Mouse (Mus musculus) G1E (cell line): ENCODE measurements at regions not wholly inside any gene's neighbourhood (a gene's known extent, or its start where the extent isn't known, plus 50 kb on each side); places are given as distances from the start of the nearest gene placed in this dataset.

Experiments
- CTCF ChIP-seq: IDR thresholded peaks from 2 replicates; pipeline ENCODE4 v1.5.1; 2012; ENCODE audit warnings: low read depth, low read length, inconsistent platforms, mixed read lengths
- GATA1 ChIP-seq: IDR thresholded peaks from 2 replicates; pipeline ENCODE4 v1.6.1; 2012; ENCODE audit warnings: borderline replicate concordance, low read length, inconsistent platforms, mixed read lengths

DNA sequence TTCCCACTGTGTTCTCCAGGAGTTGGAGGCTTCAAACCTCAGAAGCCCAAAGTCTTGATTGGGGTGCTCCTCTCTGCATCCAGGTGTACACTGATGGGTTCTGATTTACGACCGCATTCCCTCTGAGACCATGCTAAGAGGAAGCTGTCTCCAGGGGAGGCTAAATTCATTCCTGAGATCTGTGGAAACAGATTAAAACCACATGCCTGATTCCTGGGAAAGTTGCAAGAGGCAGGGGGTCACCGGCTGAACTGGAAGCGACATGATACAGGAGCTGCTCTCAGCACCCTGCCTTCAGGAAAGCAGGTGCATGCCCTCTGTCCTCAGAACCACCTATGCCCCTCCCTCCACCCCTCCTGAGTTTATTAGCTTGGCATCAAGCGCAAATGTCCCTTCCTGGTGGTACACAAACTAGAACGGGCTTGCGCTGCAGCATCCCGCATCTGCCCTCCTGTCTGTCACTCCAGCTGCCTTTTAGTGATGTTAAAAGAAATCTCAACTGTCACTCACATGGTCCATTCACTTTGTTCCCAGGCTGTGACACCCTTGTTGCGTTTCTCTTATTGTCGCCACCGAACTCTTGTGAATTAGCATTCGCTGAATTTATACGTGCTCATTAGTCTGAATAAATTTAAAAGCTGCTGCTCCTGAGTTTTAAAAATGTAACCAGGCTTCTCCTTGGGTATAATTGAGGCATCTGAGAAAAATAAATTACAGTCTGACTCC lies 446.3 kb upstream of the 3110018I06Rik start:
- TF ChIP-seq CTCF = no peak
- TF ChIP-seq GATA1 = no peak
